Mouse (Mus musculus) forebrain, embryonic 16.5 days (tissue): ENCODE measurements around the gene Mdm4. TPM values are rescaled to one million over a fixed set of nuclear protein-coding genes. Genes with fewer than 3 reads are reported as not detected.

Experiments used
- ATAC-seq: fragments of 200-750 bp; cut with Nextera tagmentation; 2 replicates; pipeline ENCODE4 v1.8.0; 2017; ENCODE audit warnings: mild to moderate bottlenecking, moderate library complexity
- H3K27ac ChIP-seq: fragments of 300-500 bp; sonication (generic); 2 replicates; pipeline ENCODE4 v1.5.1; 2014; ENCODE audit warnings: low read length, control low read depth
- H3K27me3 ChIP-seq: fragments of 300-500 bp; sonication (generic); replicated peaks from 2 replicates; pipeline ENCODE4 v1.6.1; 2014; ENCODE audit warnings: low read length; ENCODE audit not compliant: control insufficient read depth, insufficient read depth
- H3K36me3 ChIP-seq: fragments of 300-500 bp; sonication (generic); 2 replicates; pipeline ENCODE4 v1.6.1; 2014; ENCODE audit not compliant: control insufficient read depth, insufficient read depth
- H3K4me1 ChIP-seq: fragments of 300-500 bp; sonication (generic); replicated peaks from 2 replicates; pipeline ENCODE4 v1.6.1; 2014; ENCODE audit warnings: low read length; ENCODE audit not compliant: control insufficient read depth, insufficient read depth
- H3K4me2 ChIP-seq: fragments of 300-500 bp; sonication (generic); 2 replicates; pipeline ENCODE4 v1.6.1; 2014; ENCODE audit warnings: mild to moderate bottlenecking, low read length, control low read depth
- H3K4me3 ChIP-seq: fragments of 300-500 bp; sonication (generic); replicated peaks from 2 replicates; pipeline ENCODE4 v1.5.1; 2014; ENCODE audit warnings: mild to moderate bottlenecking, low read length, control low read depth
- H3K9ac ChIP-seq: fragments of 300-500 bp; sonication (generic); replicated peaks from 2 replicates; pipeline ENCODE4 v1.6.1; 2014; ENCODE audit warnings: low read depth, low read length, control low read depth
- H3K9me3 ChIP-seq: fragments of 300-500 bp; sonication (generic); 2 replicates; pipeline ENCODE4 v1.6.1; 2016; ENCODE audit warnings: low read length; ENCODE audit not compliant: control insufficient read depth
- WGBS: fragments of 180-500 bp; shearing (Covaris S2); extraction: QIAGEN DNeasy Blood & Tissue Kit; methylation state at CpG from one replicate; pipeline ENCODE4 v1.1.7; 2014; 5-methylcytosine and 5-hydroxymethylcytosine counted together
- polyA plus RNA-seq: library from polyadenylated mRNA; unstranded; fragments of >200 nt; fragmentation: Nextera tagmentation; extraction: Ambion mirVana; gene quantifications from 2 replicates; pipeline ENCODE4 v1.2.1, GENCODE M21; 2015

Gene Mdm4
- polyA plus RNA-seq, 1 experiment from 2014 or later, result 50.6 TPM

- no peaks in the 10 kb centered on the region for H3K9me3 ChIP-seq
- H3K4me1 ChIP-seq, result peaks cover 42% of the 10 kb centered on the region
- WGBS, result under 1% methylated on average over 13 of the region's 13 CpGs
- no peaks in the 10 kb centered on the region for H3K27me3 ChIP-seq
- H3K27ac ChIP-seq, result peak overlapping the region; percentile 5; the same call in 1 of the 2 replicates
- no peaks in the 10 kb centered on the region for H3K36me3 ChIP-seq
- no peak overlapping the region for H3K4me2 ChIP-seq
- H3K9ac ChIP-seq, result 0 out of 2 replicates have a peak overlapping the region, but pooled peaks have one; percentile 22
- peak; percentile 65 for ATAC-seq
- H3K4me3 ChIP-seq, result no peak overlapping the region
Observed at GRCm38 (mm10) chr1:132921071-132921470, 109.3 kb downstream of the Mdm4 start.

- H3K4me2 ChIP-seq, result no peak overlapping the region
- ATAC-seq, result no peak
- no peak overlapping the region for H3K9ac ChIP-seq
- H3K4me1 ChIP-seq, result peaks cover 48% of the 10 kb centered on the region
- no peaks in the 10 kb centered on the region for H3K36me3 ChIP-seq
- no peak overlapping the region for H3K27ac ChIP-seq
- no peaks in the 10 kb centered on the region for H3K27me3 ChIP-seq
- no peak overlapping the region for H3K4me3 ChIP-seq
- no peaks in the 10 kb centered on the region for H3K9me3 ChIP-seq
- 76% methylated on average over 8 of the region's 8 CpGs for WGBS
Observed at GRCm38 (mm10) chr1:132919258-132919657, 111.1 kb downstream of the Mdm4 start.

- WGBS, result 17% methylated on average over 10 of the region's 10 CpGs
- Histone ChIP-seq H3K9ac (no peak overlapping the region), H3K36me3 (0 out of 2 replicates have a peak, but pooled peaks cover 2% of the 10 kb centered on the region), H3K27ac (no peak overlapping the region), H3K27me3 (no peaks in the 10 kb centered on the region), H3K4me2 (no peak overlapping the region), H3K4me1 (peaks cover 48% of the 10 kb centered on the region), H3K4me3 (no peak overlapping the region), H3K9me3 (no peaks in the 10 kb centered on the region)
- ATAC-seq, result no peak
Observed at GRCm38 (mm10) chr1:132918117-132918680, 112.2 kb downstream of the Mdm4 start.

- 9% methylated on average over 8 of the region's 8 CpGs for WGBS
- Histone ChIP-seq H3K27me3 (no peaks in the 10 kb centered on the region), H3K4me2 (no peak overlapping the region), H3K9ac (no peak overlapping the region), H3K4me1 (peaks cover 47% of the 10 kb centered on the region), H3K4me3 (no peak overlapping the region), H3K9me3 (no peaks in the 10 kb centered on the region), H3K36me3 (0 out of 2 replicates have a peak, but pooled peaks cover 2% of the 10 kb centered on the region), H3K27ac (peak overlapping the region; percentile 43; the same call in 1 of the 2 replicates)
- peak; percentile 16; the same call in 1 of the 2 replicates for ATAC-seq
Observed at GRCm38 (mm10) chr1:132917554-132917953, 112.8 kb downstream of the Mdm4 start.

GRCm38 (mm10) chr1:132915849-132916493, 114.4 kb downstream of the Mdm4 start:
- H3K9me3 ChIP-seq, result no peaks in the 10 kb centered on the region
- WGBS, result 33% methylated on average over 6 of the region's 6 CpGs
- peaks cover 31% of the 10 kb centered on the region for H3K4me1 ChIP-seq
- 0 out of 2 replicates have a peak, but pooled peaks cover 2% of the 10 kb centered on the region for H3K36me3 ChIP-seq
- H3K9ac ChIP-seq, result no peak overlapping the region
- no peak overlapping the region for H3K4me3 ChIP-seq
- no peak overlapping the region for H3K4me2 ChIP-seq
- peak; percentile 62 for ATAC-seq
- no peaks in the 10 kb centered on the region for H3K27me3 ChIP-seq
- H3K27ac ChIP-seq, result peak overlapping the region; percentile 32; the same call in 1 of the 2 replicates

GRCm38 (mm10) chr1:132910414-132911041, 119.8 kb downstream of the Mdm4 start:
- no peak for ATAC-seq
- 0 out of 2 replicates have a peak, but pooled peaks cover 2% of the 10 kb centered on the region for H3K36me3 ChIP-seq
- H3K4me1 ChIP-seq, result peaks cover 11% of the 10 kb centered on the region; the same call in 1 of the 2 replicates
- no peaks in the 10 kb centered on the region for H3K9me3 ChIP-seq
- no peak overlapping the region for H3K4me3 ChIP-seq
- no peak overlapping the region for H3K9ac ChIP-seq
- H3K4me2 ChIP-seq, result no peak overlapping the region
- H3K27me3 ChIP-seq, result no peaks in the 10 kb centered on the region
- H3K27ac ChIP-seq, result no peak overlapping the region
- 36% methylated on average over 11 of the region's 11 CpGs for WGBS

- Histone ChIP-seq H3K27ac (no peak overlapping the region), H3K36me3 (0 out of 2 replicates have a peak, but pooled peaks cover 2% of the 10 kb centered on the region), H3K9ac (no peak overlapping the region), H3K4me3 (no peak overlapping the region), H3K9me3 (no peaks in the 10 kb centered on the region), H3K4me1 (peaks cover 11% of the 10 kb centered on the region; the same call in 1 of the 2 replicates), H3K27me3 (no peaks in the 10 kb centered on the region), H3K4me2 (no peak overlapping the region)
- no peak for ATAC-seq
- 80% methylated on average over 1 of the region's 1 CpGs for whole genome bisulfite sequencing
Observed at GRCm38 (mm10) chr1:132909951-132910350, 120.4 kb downstream of the Mdm4 start.
